In genomic region chr15:97246911-97247790, GRCm38 (mm10) we compare ENCODE assay signal across 8 mouse cellular contexts. TPM values are rescaled to one million over a fixed set of nuclear protein-coding genes. Genes with fewer than 3 reads are reported as not detected.
A peak's percentile ranks its signal among the peaks of the same experiment; 100 is the strongest.
DNase-seq lines count a peak whose midpoint lies in the region; ATAC-seq and TF ChIP-seq lines count a peak whose summit lies in the region.

Pced1b (plus strand) TSS chr15:97247107.
Amigo2 (minus strand) TSS chr15:97247287.

- in situ Hi-C loops in CH12.LX (cut with MboI; ENCODE audit: low pct_ligation_motif_present, low pct_unique_long_range_greater_than_20kb, low sequenced_read_pairs): loop anchor here (10.0 kb wide), 2 partner anchors 248 to 328 kb away; no protein-coding TSS in a partner anchor

- TF ChIP-seq RAD21 in CH12.LX (IDR thresholded peaks at IDR 0.05; ENCODE audit: low read depth, low read length): no peak; the same call in 1 of the 2 replicates

- TF ChIP-seq POLR2A in CH12.LX (IDR thresholded peaks at IDR 0.05; ENCODE audit: low read depth, low read length): peak; percentile 48
- no peak for TF ChIP-seq POLR2A in bone marrow macrophage, adult 2 months (IDR thresholded peaks at IDR 0.05; ENCODE audit: borderline replicate concordance, low read depth, low read length)

- peak within 1 kb of the TSS; percentile 86 for H3K4me2 ChIP-seq in CH12.LX (ENCODE audit: insufficient read depth, low read depth, poor library complexity, severe bottlenecking)
- H3K4me2 ChIP-seq in hindbrain, embryonic 12.5 days (replicated peaks): peak within 1 kb of the TSS; percentile 84

- no peaks in the 10 kb centered on the region; the same call in 1 of the 2 replicates for H3K79me2 ChIP-seq in CH12.LX (replicated peaks; ENCODE audit: control insufficient read depth, extremely low read depth, insufficient read depth, poor library complexity, severe bottlenecking)

- H3K9ac ChIP-seq in CH12.LX (ENCODE audit: insufficient read depth, low read depth): peak within 1 kb of the TSS; percentile 99
- peak within 1 kb of the TSS; percentile 94 for H3K9ac ChIP-seq in hindbrain, embryonic 12.5 days

- H3K27me3 ChIP-seq in CH12.LX (replicated peaks): peaks cover 15% of the 10 kb centered on the region
- H3K27me3 ChIP-seq in hindbrain, embryonic 12.5 days: peaks cover 13% of the 10 kb centered on the region; the same call in 1 of the 2 replicates

- peak within 1 kb of the TSS; percentile 43 for H3K27ac ChIP-seq in CH12.LX (ENCODE audit: insufficient read depth, low read depth)
- H3K27ac ChIP-seq in bone marrow macrophage, adult 2 months (ENCODE audit: insufficient read depth, low read depth, low read length): no peak within 1 kb of the TSS
- H3K27ac ChIP-seq in hindbrain, embryonic 12.5 days: peak within 1 kb of the TSS; percentile 88

- under 1% methylated on average over 108 of the region's 125 CpGs for WGBS in hindbrain, embryonic 12.5 days

- peak within 1 kb of the TSS; percentile 67 to 81 (median 70) for H3K4me3 ChIP-seq in CH12.LX (replicated peaks in 1 of 3; ENCODE audit: low read depth in 2 of 3, low read length in 2 of 3, poor library complexity in 1 of 3)
- peak within 1 kb of the TSS; percentile 45 for H3K4me3 ChIP-seq in bone marrow macrophage, adult 2 months (ENCODE audit: insufficient read depth, low read length)
- H3K4me3 ChIP-seq in hindbrain, embryonic 12.5 days: peak within 1 kb of the TSS; percentile 88

- peaks cover 0 to 12% of the 10 kb centered on the region in 2 experiments for H3K36me3 ChIP-seq in CH12.LX (replicated peaks in 1 of 2; ENCODE audit: control insufficient read depth in 1 of 2, insufficient read depth in 1 of 2, low read length in 1 of 2)
- 0 out of 2 replicates have a peak, but pooled peaks cover 3% of the 10 kb centered on the region for H3K36me3 ChIP-seq in hindbrain, embryonic 12.5 days

- peak in 1 of 2 experiments; percentile 11; a peak in 1 of 4 replicates for TF ChIP-seq CTCF in CH12.LX (conservative IDR thresholded peaks at IDR 0.05 in 1 of 2, IDR thresholded peaks at IDR 0.05 in 1 of 2; ENCODE audit: low read depth in 2 of 2, low read length in 2 of 2)
- TF ChIP-seq CTCF in bone marrow macrophage, adult 2 months (IDR thresholded peaks at IDR 0.05; ENCODE audit: low read depth, low read length): no peak

- TF ChIP-seq EP300 in CH12.LX (IDR thresholded peaks at IDR 0.05; ENCODE audit: low read length): no peak

- H3K4me1 ChIP-seq in CH12.LX (ENCODE audit: control insufficient read depth in 1 of 2, insufficient read depth in 2 of 2): peaks cover 12 to 50% of the 10 kb centered on the region in 2 experiments; a peak in 3 of 4 replicates
- H3K4me1 ChIP-seq in bone marrow macrophage, adult 2 months (ENCODE audit: control insufficient read depth, insufficient read depth, low read length): no peaks in the 10 kb centered on the region
- peaks cover 12% of the 10 kb centered on the region for H3K4me1 ChIP-seq in hindbrain, embryonic 12.5 days

- no peak for DNase-seq in CH12.LX (ENCODE audit: extremely low read depth)
- peak in 1 of 2 experiments; percentile 44 for DNase-seq in frontal cortex, adult 2 months (ENCODE audit: extremely low spot score in 1 of 2, low spot score in 1 of 2)
- peak; percentile 45 to 55 for DNase-seq in layer of hippocampus, postnatal 25 days (ENCODE audit: extremely low spot score in 1 of 2, low spot score in 1 of 2)
- peak; percentile 59 for DNase-seq in lung, postnatal 25 days (ENCODE audit: low spot score)
- DNase-seq in retina, postnatal 7 days (ENCODE audit: low read depth, low spot score): peak; percentile 33
- DNase-seq in urinary bladder, adult 2 months (ENCODE audit: low spot score): peak; percentile 65

- ATAC-seq in hindbrain, embryonic 12.5 days (ENCODE audit: low FRiP score): peak; percentile 93

- dilution Hi-C loops in CH12.LX (cut with MboI; ENCODE audit: extremely low pct_ligation_motif_present, extremely low pct_unique_long_range_greater_than_20kb, low sequenced_read_pairs): no loop called here

- H3K9me3 ChIP-seq in CH12.LX (replicated peaks; ENCODE audit: low read length): no peaks in the 10 kb centered on the region
- no peaks in the 10 kb centered on the region for H3K9me3 ChIP-seq in hindbrain, embryonic 12.5 days (replicated peaks)

TF ChIP-seq in CH12.LX, 34 proteins besides CTCF, POLR2A, EP300 and RAD21:
- TF ChIP-seq UBTF (IDR thresholded peaks at IDR 0.05; ENCODE audit: low read depth, low read length) (peak; percentile 95), MYC (IDR thresholded peaks at IDR 0.05; ENCODE audit: low read depth, low read length) (no peak)

RNA-seq across cellular contexts. Expression of gene Pced1b, which starts in this region (rescaled TPM):
- total RNA-seq in CH12.LX (2012; rRNA removed) (16.3 and 21.1 TPM in 2 replicates), CH12.LX (2014; rRNA removed) (9.9 and 12.3 TPM in 2 replicates)
- 40.5 and 44.2 TPM in 2 replicates for polyA plus RNA-seq in CH12.LX (2012; ENCODE audit: insufficient read length, low read depth)
- polyA plus RNA-seq in bone marrow macrophage, adult 2 months (2012; ENCODE audit: insufficient read depth, insufficient read length, missing spikeins): 3.5 and 4.8 TPM in 2 replicates
- polyA plus RNA-seq in frontal cortex, adult 2 months (2012; rRNA removed): 13.0 and 14.4 TPM in 2 replicates
- polyA plus RNA-seq in hindbrain, embryonic 12.5 days (2016; fragmentation: Nextera tagmentation; extraction: Ambion mirVana): 2.7 and 3.5 TPM in 2 replicates
- 1 to 10 TPM; 9.3 to 9.6 TPM for total RNA-seq in layer of hippocampus, postnatal 25 days (2021)
- polyA plus RNA-seq in urinary bladder, adult 2 months (2012; rRNA removed): 18.5 and 22.7 TPM in 2 replicates

RNA-seq across cellular contexts. Expression of gene Amigo2, which starts in this region (rescaled TPM):
- total RNA-seq in CH12.LX (2012; rRNA removed): 17.1 and 19.1 TPM in 2 replicates
- 23.0 and 23.7 TPM in 2 replicates for total RNA-seq in CH12.LX (2014; rRNA removed)
- 6.0 and 6.4 TPM in 2 replicates for polyA plus RNA-seq in CH12.LX (2012; ENCODE audit: insufficient read length, low read depth)
- not detected in 2 replicates for polyA plus RNA-seq in bone marrow macrophage, adult 2 months (2012; ENCODE audit: insufficient read depth, insufficient read length, missing spikeins)
- polyA plus RNA-seq in frontal cortex, adult 2 months (2012; rRNA removed): 10.8 and 12.1 TPM in 2 replicates
- polyA plus RNA-seq in hindbrain, embryonic 12.5 days (2016; fragmentation: Nextera tagmentation; extraction: Ambion mirVana): 8.0 and 9.1 TPM in 2 replicates
- total RNA-seq in layer of hippocampus, postnatal 25 days (2021): 10 to 100 TPM; 19.5 to 21.0 TPM
- 2.5 and 6.6 TPM in 2 replicates for polyA plus RNA-seq in urinary bladder, adult 2 months (2012; rRNA removed)
